Mouse (Mus musculus): Measurements from ENCODE around the gene Acsl1. TPM values are rescaled to one million over a fixed set of nuclear protein-coding genes. Genes with fewer than 3 reads are reported as not detected.
"Not testable (repeated sequence)": the region's sequence is repeated elsewhere in the genome, so short reads cannot be mapped to it uniquely, and the experiment has no call there.

Acsl1 gene
- polyA plus RNA-seq, 1 experiment from 2014 or later, result 7.0 TPM

- Histone ChIP-seq H3K4me3 (no peak overlapping the region), H3K27ac (no peak overlapping the region), H3K36me3 (peaks cover 91% of the 10 kb centered on the region), H3K27me3 (ENCODE audit: low read depth, poor library complexity, severe bottlenecking) (no peaks in the 10 kb centered on the region), H3K9me3 (replicated peaks) (no peaks in the 10 kb centered on the region), H3K4me1 (no peaks in the 10 kb centered on the region)
- 77% methylated on average over 6 of the region's 6 CpGs for WGBS
- peak; percentile 57 for DNase-seq (ENCODE audit: low spot score)
These were observed 88.6 kb downstream of the Acsl1 start for GRCm38 (mm10) chr8:46559428-46559827.

GRCm38 (mm10) chr8:46562333-46562732 lies 91.5 kb downstream of the Acsl1 start:
- Histone ChIP-seq H3K4me1 (no peaks in the 10 kb centered on the region), H3K4me3 (no peak overlapping the region), H3K27ac (no peak overlapping the region), H3K9me3 (replicated peaks) (no peaks in the 10 kb centered on the region), H3K27me3 (ENCODE audit: low read depth, poor library complexity, severe bottlenecking) (no peaks in the 10 kb centered on the region), H3K36me3 (peaks cover 84% of the 10 kb centered on the region)
- 92% methylated on average over 16 of the region's 16 CpGs for WGBS
- DNase-seq (ENCODE audit: low spot score), result no peak

- peaks cover 63% of the 10 kb centered on the region for H3K36me3 ChIP-seq
- no peaks in the 10 kb centered on the region for H3K9me3 ChIP-seq (replicated peaks)
- DNase-seq (ENCODE audit: low spot score), result no peak
- no peaks in the 10 kb centered on the region for H3K4me1 ChIP-seq
- H3K27me3 ChIP-seq (ENCODE audit: low read depth, poor library complexity, severe bottlenecking), result no peaks in the 10 kb centered on the region
- H3K27ac ChIP-seq, result no peak overlapping the region
- WGBS, result 89% methylated on average over 7 of the region's 7 CpGs
- no peak overlapping the region for H3K4me3 ChIP-seq
These were observed 96.2 kb downstream of the Acsl1 start for GRCm38 (mm10) chr8:46566914-46567529.

DNA sequence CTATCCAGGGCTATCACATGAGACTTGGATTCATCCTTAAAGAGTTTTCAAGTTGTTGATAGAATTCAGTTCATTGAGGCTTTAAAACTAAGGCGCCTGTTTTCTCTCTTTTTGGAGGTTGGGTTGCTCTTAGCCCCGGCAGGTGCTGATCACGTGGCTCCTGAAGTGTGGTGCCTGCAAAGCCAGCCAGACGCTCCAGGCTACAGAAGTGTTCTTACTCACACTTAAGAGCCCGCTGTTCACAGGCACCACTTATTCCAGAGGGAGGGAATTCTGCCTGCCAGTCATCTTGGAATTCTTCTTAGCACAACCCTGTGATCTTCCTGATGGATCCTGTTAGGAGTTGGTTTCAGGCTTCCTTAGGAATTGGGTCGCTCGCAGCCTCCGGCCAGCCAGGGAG lies 97.1 kb downstream of the Acsl1 start:
- H3K9me3 ChIP-seq (replicated peaks), result no peaks in the 10 kb centered on the region
- H3K4me1 ChIP-seq, result no peaks in the 10 kb centered on the region
- H3K36me3 ChIP-seq, result peaks cover 62% of the 10 kb centered on the region
- no peak overlapping the region for H3K4me3 ChIP-seq
- H3K27ac ChIP-seq, result no peak overlapping the region
- no peak for DNase-seq (ENCODE audit: low spot score)
- H3K27me3 ChIP-seq (ENCODE audit: low read depth, poor library complexity, severe bottlenecking), result no peaks in the 10 kb centered on the region
- 88% methylated on average over 8 of the region's 8 CpGs for WGBS

DNA sequence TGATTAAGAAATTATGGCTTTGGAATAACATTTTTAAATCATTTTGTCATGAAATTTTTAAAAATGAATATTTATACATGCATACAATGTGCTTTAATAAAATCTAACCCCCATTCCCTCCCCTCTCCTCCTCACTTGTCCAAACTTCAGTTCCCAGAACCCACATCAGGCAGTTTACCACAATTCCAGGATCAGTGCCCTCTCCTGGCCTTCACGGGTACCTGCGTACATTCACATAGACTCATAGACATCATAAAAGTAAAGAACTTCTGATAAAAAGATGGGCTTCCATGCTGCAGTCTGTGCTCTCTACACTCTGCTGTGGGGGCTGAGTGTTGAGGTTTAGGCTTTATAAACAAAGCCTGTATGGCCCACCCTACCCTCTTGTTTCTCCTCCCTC lies 98.1 kb downstream of the Acsl1 start:
- WGBS, result 92% methylated on average over 2 of the region's 2 CpGs
- H3K36me3 ChIP-seq, result peaks cover 62% of the 10 kb centered on the region
- no peak for DNase-seq (ENCODE audit: low spot score)

GRCm38 (mm10) chr8:46569659-46570441 lies 99.0 kb downstream of the Acsl1 start:
- H3K9me3 ChIP-seq (replicated peaks), result no peaks in the 10 kb centered on the region
- no peaks in the 10 kb centered on the region for H3K27me3 ChIP-seq (ENCODE audit: low read depth, poor library complexity, severe bottlenecking)
- no peak for DNase-seq (ENCODE audit: low spot score)
- no peak overlapping the region for H3K4me3 ChIP-seq
- no peaks in the 10 kb centered on the region for H3K4me1 ChIP-seq
- 93% methylated on average over 19 of the region's 19 CpGs for WGBS
- no peak overlapping the region for H3K27ac ChIP-seq
- peaks cover 67% of the 10 kb centered on the region for H3K36me3 ChIP-seq

More for the DNA sequence above, 98.1 kb downstream of the Acsl1 start:
- Histone ChIP-seq H3K27ac (no peak overlapping the region), H3K4me3 (no peak overlapping the region), H3K4me1 (no peaks in the 10 kb centered on the region), H3K9me3 (replicated peaks) (no peaks in the 10 kb centered on the region), H3K27me3 (ENCODE audit: low read depth, poor library complexity, severe bottlenecking) (no peaks in the 10 kb centered on the region)

DNA sequence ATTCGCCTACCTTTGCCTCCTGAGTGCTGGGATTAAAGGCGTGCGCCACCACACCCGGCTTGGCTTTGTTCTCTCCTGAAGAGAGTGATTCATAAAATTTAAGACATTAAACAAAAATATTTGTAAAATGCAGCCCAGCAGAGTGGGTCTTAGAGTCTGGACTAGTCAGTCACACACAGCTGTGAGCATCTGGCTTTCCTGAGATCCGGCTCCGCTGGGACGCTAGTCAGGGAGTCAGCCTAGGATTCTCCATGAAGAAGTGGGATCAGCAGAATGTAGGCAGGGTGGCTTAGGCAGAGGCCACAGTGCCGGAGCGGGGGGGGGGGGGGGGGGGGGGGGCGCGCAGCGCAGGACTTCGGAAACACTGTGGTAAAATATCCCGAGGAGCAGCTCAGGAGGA lies 99.8 kb downstream of the Acsl1 start:
- no peaks in the 10 kb centered on the region for H3K27me3 ChIP-seq (ENCODE audit: low read depth, poor library complexity, severe bottlenecking)
- WGBS, result 97% methylated on average over 9 of the region's 14 CpGs
- H3K36me3 ChIP-seq, result peaks cover 67% of the 10 kb centered on the region
- no peaks in the 10 kb centered on the region for H3K9me3 ChIP-seq (replicated peaks)
- H3K4me3 ChIP-seq, result no peak overlapping the region
- H3K27ac ChIP-seq, result no peak overlapping the region
- H3K4me1 ChIP-seq, result no peaks in the 10 kb centered on the region
- DNase-seq (ENCODE audit: low spot score), result no peak

DNA sequence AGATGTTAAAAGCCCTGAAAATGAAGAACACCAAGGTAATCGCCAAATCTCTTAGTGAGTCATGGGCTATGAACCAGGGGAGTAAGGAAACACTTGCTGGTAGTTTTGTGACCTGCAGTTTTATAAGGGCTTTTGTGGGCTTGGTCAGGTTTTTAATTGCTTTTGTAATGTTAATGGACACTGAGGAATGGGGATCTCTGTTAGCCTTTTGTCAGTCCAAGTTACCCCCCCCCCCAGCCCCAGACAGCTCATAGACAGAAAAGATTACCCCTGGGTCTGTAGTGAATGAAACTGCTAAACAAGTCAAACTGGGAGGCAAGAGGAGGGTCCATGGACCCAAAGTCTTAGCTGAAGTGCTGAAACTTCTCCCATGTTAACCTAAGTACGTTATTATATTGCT lies 102.6 kb downstream of the Acsl1 start:
- Histone ChIP-seq H3K27ac (no peak overlapping the region), H3K9me3 (replicated peaks) (no peaks in the 10 kb centered on the region), H3K27me3 (ENCODE audit: low read depth, poor library complexity, severe bottlenecking) (no peaks in the 10 kb centered on the region), H3K4me3 (no peak overlapping the region), H3K4me1 (no peaks in the 10 kb centered on the region), H3K36me3 (peaks cover 81% of the 10 kb centered on the region)
- DNase-seq (ENCODE audit: low spot score), result no peak
- 92% methylated on average over 2 of the region's 2 CpGs for WGBS

DNA sequence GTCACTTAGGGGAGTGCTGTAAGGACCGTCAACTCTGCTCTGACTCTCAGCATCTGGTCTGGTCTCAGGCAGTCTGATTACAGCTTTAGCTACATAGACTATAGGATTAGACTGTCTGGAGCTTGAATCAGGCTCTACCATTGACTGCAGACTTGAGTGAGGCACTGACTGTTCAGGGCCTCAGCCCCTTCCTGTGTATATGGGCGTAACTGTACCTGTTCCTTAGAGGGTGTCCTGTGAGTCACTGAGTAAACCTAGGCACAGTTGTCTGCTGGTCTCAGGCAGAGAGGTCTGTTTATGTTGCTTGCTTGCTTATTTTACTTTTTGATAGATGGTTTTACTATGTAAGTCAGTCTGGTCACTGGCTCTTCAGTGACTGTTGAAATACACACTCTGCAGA lies 103.1 kb downstream of the Acsl1 start:
- no peaks in the 10 kb centered on the region for H3K4me1 ChIP-seq
- no peak for DNase-seq (ENCODE audit: low spot score)
- 91% methylated on average over 2 of the region's 2 CpGs for WGBS
- no peak overlapping the region for H3K27ac ChIP-seq
- H3K36me3 ChIP-seq, result peaks cover 86% of the 10 kb centered on the region
- no peaks in the 10 kb centered on the region for H3K27me3 ChIP-seq (ENCODE audit: low read depth, poor library complexity, severe bottlenecking)
- no peaks in the 10 kb centered on the region for H3K9me3 ChIP-seq (replicated peaks)
- no peak overlapping the region for H3K4me3 ChIP-seq

- H3K27me3 ChIP-seq (ENCODE audit: low read depth, poor library complexity, severe bottlenecking), result no peaks in the 10 kb centered on the region
- H3K4me3 ChIP-seq, result no peak overlapping the region
- 95% methylated on average over 9 of the region's 9 CpGs for WGBS
- H3K36me3 ChIP-seq, result peaks cover 82% of the 10 kb centered on the region
- no peak overlapping the region for H3K27ac ChIP-seq
- H3K4me1 ChIP-seq, result no peaks in the 10 kb centered on the region
- no peak for DNase-seq (ENCODE audit: low spot score)
- H3K9me3 ChIP-seq (replicated peaks), result no peaks in the 10 kb centered on the region
These were observed 108.0 kb downstream of the Acsl1 start for GRCm38 (mm10) chr8:46578794-46579193.

DNA sequence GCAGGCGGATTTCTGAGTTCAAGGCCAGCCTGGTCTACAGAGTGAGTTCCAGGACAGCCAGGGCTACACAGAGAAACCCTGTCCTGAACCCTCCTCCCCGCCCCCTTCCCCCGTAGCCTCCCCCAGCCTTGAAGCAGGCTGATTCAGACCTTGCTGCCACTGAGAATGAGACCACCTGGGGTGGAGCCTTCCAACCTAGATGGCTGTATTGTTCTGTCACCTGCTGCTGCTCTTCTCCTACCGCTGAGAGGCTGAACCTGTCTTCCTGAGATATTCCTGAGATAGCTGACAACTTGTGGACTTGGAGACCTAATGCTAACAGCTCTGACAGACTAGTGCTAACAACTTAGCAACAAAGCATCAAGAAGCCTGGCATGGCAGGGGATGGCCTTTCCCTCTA lies 113.5 kb downstream of the Acsl1 start:
- WGBS, result 38% methylated on average over 4 of the region's 4 CpGs
- H3K27me3 ChIP-seq (ENCODE audit: low read depth, poor library complexity, severe bottlenecking); DNase-seq (ENCODE audit: low spot score); H3K27ac ChIP-seq; H3K4me3 ChIP-seq; H3K4me1 ChIP-seq; H3K9me3 ChIP-seq (replicated peaks): not testable (repeated sequence)
- H3K36me3 ChIP-seq, result peaks cover 33% of the 10 kb centered on the region

DNA sequence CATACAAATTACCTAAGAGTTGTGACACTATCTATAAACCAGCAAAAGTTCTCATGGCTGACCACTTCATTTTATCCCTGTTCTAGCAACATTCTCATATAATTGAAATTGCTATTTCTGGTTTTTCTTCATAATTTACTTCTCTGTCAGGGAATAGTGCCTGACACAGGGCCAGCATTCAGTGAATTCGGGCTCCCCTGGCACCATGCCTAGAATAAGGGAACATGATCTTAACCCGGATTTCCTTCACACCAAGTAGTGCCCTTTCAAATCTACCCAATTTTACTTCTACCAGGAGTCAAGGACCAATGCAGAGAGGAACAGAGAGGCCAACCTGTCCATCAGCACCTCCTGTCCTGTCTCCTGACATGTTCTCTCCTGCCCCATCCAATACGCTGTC lies 114.7 kb downstream of the Acsl1 start:
- H3K4me1 ChIP-seq, result no peaks in the 10 kb centered on the region
- WGBS, result 94% methylated on average over 3 of the region's 3 CpGs
- no peaks in the 10 kb centered on the region for H3K27me3 ChIP-seq (ENCODE audit: low read depth, poor library complexity, severe bottlenecking)

More for the DNA sequence above, 114.7 kb downstream of the Acsl1 start:
- DNase-seq (ENCODE audit: low spot score), result no peak
- H3K4me3 ChIP-seq, result no peak overlapping the region
- H3K36me3 ChIP-seq, result peaks cover 23% of the 10 kb centered on the region
- H3K27ac ChIP-seq, result no peak overlapping the region
- H3K9me3 ChIP-seq (replicated peaks), result no peaks in the 10 kb centered on the region
